Mouse (Mus musculus): ENCODE measurements around the gene Adad1.

The Adad1 gene

GRCm38 (mm10) chr3:37169283-37169682, 106.0 kb downstream of the Adad1 start:
- no peak for ATAC-seq (ENCODE audit: low TSS enrichment)
